Mouse (Mus musculus): ENCODE results near the gene Isca1. TPM values are rescaled to one million over a fixed set of nuclear protein-coding genes. Genes with fewer than 3 reads are reported as not detected.
"Not testable (repeated sequence)": the region's sequence is repeated elsewhere in the genome, so short reads cannot be mapped to it uniquely, and the experiment has no call there.

Isca1 gene
- polyA plus RNA-seq, 1 experiment from 2014 or later: 120 TPM

DNA sequence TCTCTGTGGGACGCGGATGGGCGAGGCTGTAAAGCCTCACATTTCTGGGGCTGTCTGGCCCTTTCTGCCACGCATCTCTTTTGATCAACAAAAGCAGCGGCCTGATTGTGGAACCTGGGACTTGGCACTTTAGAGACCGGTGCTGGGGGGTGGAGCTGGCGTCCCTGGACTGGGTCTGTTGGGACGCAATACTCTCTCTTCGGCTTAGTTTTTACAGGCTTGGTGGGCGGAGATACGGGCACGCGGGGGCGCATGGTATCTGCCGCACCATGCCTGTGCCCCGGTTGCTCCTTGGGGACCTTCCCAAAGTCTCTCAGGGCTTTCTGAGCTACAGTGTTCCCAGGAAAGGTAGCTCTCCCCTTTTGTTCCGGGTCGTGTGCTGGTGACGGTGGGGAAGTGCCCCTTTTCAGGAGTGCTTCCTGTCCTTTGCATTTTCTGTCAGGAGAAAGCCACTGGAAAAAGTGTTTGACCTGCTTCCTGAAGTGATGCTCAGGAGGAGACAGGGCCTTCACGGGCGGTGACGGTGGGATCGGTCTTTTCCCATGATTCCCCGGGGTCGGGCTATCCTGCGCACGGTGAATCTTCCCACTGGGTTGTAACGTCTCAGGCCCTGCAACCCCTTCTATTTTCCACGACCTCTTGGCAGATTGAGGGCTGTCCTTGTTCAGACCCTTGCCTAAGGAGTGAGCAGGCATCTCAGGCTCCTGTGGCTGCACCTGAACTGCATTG is 43.3 kb downstream of the Isca1 start:
- Histone ChIP-seq H3K9me3 (replicated peaks) (no peaks in the 10 kb centered on the region), H3K9ac (no peak overlapping the region), H3K27ac (replicated peaks) (no peak overlapping the region), H3K36me3 (no peaks in the 10 kb centered on the region), H3K4me1 (0 out of 2 replicates have a peak, but pooled peaks cover 3% of the 10 kb centered on the region), H3K4me3 (replicated peaks) (0 out of 2 replicates have a peak overlapping the region, but pooled peaks have one; percentile 2), H3K4me2 (replicated peaks) (peak overlapping the region; percentile 34), H3K27me3 (no peaks in the 10 kb centered on the region)
- no peak for ATAC-seq (ENCODE audit: insufficient number of reproducible peaks, low FRiP score, low TSS enrichment, low read depth)
- 34% methylated on average over 29 of the region's 29 CpGs for WGBS

DNA sequence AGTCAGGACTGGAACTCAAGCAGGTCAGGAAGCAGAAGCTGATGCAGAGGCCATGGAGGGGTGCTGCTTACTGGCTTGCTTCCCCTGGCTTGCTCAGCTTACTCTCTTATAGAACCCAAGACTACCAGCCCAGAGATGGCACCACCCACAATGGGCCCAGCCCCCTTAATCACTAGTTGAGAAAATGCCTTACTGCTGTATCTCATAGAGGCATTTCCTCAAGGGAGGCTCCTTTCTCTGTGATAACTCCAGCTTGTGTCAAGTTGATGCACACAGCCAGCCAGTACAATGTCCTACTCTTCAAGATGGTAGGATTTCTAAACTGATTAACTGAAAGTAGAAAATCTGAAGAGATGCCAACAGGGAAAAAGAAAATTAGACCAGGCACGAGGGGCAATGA is 47.5 kb downstream of the Isca1 start:
- not testable (repeated sequence) for H3K4me3 ChIP-seq (replicated peaks); H3K27ac ChIP-seq (replicated peaks); H3K36me3 ChIP-seq; H3K9me3 ChIP-seq (replicated peaks); H3K9ac ChIP-seq; H3K4me1 ChIP-seq; H3K4me2 ChIP-seq (replicated peaks); H3K27me3 ChIP-seq; ATAC-seq (ENCODE audit: insufficient number of reproducible peaks, low FRiP score, low TSS enrichment, low read depth)
- 78% methylated on average over 1 of the region's 1 CpGs for WGBS

DNA sequence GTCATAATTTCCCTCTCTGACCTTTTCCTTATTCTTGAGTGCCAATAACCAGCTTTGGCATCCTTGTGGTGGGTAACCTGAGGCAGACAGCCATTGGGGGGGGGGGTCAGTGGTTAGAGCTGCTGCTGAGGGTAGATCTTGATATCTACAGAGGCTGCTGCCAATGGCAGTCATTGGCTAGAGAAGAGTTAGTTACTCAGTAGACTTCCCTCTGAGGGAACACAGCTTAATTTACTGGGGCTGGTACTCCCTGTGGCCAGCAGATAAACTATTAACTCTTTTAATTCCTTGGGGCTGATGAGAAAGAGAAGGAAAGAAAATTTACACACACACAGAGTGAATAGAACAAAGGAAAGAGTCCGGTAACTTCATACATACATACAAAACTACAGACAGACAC is 50.1 kb downstream of the Isca1 start:
- H3K27ac ChIP-seq (replicated peaks): peak overlapping the region; percentile 17; the same call in 1 of the 2 replicates

DNA sequence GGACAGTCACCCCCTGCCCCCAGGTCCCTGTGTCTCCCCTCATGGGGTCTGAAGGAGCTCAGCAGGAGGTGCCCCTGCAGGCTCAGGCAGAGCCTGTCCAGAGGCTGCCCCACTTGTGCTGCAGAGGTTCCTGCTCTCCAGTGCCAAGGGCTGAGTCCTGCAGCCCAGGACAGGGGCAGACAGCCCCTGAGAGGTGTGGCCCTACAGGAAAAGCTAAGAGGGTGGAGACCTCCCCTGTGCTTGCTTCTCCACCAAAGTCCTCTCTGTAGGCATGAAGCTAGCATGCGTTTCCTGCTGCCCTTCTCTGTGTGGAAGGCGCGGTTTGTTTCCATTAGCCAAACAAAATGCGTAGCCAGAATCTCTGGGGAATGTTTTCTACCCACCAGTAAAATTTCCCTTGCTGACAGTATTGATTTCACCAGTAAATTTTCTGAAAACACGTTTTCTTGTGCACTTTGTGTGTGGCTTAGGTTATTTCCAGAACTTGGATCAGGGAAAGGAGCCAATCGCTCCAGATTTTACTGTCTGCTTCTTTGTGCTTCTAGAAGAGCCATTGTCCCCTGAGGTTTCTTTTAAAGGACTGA is 50.7 kb downstream of the Isca1 start:
- not testable (repeated sequence) for H3K27me3 ChIP-seq; H3K4me2 ChIP-seq (replicated peaks); H3K4me1 ChIP-seq; H3K4me3 ChIP-seq (replicated peaks); H3K9me3 ChIP-seq (replicated peaks); ATAC-seq (ENCODE audit: insufficient number of reproducible peaks, low FRiP score, low TSS enrichment, low read depth); H3K9ac ChIP-seq; H3K36me3 ChIP-seq
- 16% methylated on average over 6 of the region's 6 CpGs for WGBS
- H3K27ac ChIP-seq (replicated peaks): peak overlapping the region; percentile 17

More for the DNA sequence above, 50.1 kb downstream of the Isca1 start:
- H3K9ac ChIP-seq: no peak overlapping the region
- H3K9me3 ChIP-seq (replicated peaks): no peaks in the 10 kb centered on the region
- H3K4me3 ChIP-seq (replicated peaks): no peak overlapping the region
- H3K36me3 ChIP-seq: no peaks in the 10 kb centered on the region
- H3K4me2 ChIP-seq (replicated peaks): no peak overlapping the region
- peaks cover 8% of the 10 kb centered on the region; the same call in 1 of the 2 replicates for H3K4me1 ChIP-seq
- no peaks in the 10 kb centered on the region for H3K27me3 ChIP-seq
- ATAC-seq (ENCODE audit: insufficient number of reproducible peaks, low FRiP score, low TSS enrichment, low read depth): 0 out of 2 replicates have a peak, but pooled peaks have one; percentile 40
- 75% methylated on average over 1 of the region's 1 CpGs for WGBS

DNA sequence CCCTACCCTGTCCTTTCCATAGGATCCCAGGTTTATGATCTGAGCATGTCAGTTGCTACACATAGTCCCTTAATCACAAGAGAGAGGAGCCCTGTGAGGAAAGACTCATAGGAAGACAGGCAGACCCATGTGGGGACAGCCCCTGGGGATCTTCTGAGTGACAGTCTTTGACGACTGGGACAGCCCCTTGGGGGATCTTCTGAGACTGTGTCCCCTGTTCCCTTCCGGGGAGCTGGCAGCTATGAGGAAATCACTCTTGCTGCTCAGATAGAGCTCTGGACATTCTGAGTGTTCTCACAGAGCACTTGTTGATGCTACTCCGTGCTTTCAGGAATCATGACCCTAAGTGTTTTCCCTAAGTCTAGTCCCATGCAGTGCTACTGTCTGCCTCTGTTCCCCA is 55.9 kb downstream of the Isca1 start:
- Histone ChIP-seq H3K4me2 (replicated peaks) (no peak overlapping the region), H3K4me1 (no peaks in the 10 kb centered on the region), H3K4me3 (replicated peaks) (no peak overlapping the region), H3K9ac (no peak overlapping the region), H3K27ac (replicated peaks) (no peak overlapping the region), H3K36me3 (no peaks in the 10 kb centered on the region), H3K9me3 (replicated peaks) (no peaks in the 10 kb centered on the region), H3K27me3 (no peaks in the 10 kb centered on the region)
- 26% methylated on average over 3 of the region's 3 CpGs for WGBS
- no peak for ATAC-seq (ENCODE audit: insufficient number of reproducible peaks, low FRiP score, low TSS enrichment, low read depth)

DNA sequence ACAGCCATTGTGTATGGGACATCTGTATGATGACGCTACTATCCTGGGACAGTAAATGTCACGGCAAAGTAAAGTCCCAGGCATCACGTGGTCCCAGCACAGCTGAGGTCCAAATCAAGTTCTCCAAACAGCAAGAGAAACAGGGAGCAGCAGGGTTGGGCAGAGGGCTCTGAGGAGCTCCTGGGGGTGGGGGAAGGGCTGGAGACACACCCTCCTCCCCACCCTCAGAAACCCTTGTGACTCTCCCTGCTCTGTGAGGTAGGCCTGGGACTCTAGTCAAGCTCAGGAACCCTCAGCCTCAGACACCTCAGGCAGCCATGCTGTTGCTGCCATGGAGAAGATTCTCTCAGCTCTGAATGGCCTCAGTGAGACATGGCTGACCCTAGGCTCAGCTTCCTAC is 57.6 kb downstream of the Isca1 start, which contains the start of gene Spata31d1b:
Spata31d1b (plus strand) TSS at position 301 of the 400 bp plus-strand sequence.
- not testable (repeated sequence) for H3K36me3 ChIP-seq; H3K27ac ChIP-seq (replicated peaks); H3K9ac ChIP-seq; ATAC-seq (ENCODE audit: insufficient number of reproducible peaks, low FRiP score, low TSS enrichment, low read depth); H3K4me1 ChIP-seq; H3K4me2 ChIP-seq (replicated peaks); H3K9me3 ChIP-seq (replicated peaks); H3K27me3 ChIP-seq; H3K4me3 ChIP-seq (replicated peaks)
- 48% methylated on average over 3 of the region's 3 CpGs for WGBS

DNA sequence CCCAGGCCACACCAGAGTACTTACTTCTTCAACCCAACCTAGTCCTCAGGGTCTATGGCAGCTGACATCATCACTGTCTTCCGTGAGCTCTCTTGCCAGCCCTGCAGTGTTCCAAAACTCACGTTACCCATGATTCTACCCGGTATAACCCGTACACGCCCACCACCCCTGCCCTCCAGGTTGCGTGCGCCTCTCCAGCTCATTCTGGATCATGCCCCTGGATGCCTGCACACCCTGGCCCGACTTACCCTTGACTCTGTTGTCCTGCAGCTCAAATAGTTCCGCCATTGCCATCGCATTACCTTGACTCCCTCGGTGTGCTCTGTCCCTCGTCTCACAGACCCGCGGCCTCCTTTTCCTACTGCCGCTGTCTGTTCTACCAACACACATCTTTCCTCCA is 59.4 kb downstream of the Isca1 start, which contains the start of gene Spata31d1a:
Spata31d1a (minus strand) TSS at position 101 of the 400 bp plus-strand sequence.
- no peaks in the 10 kb centered on the region for H3K27me3 ChIP-seq
- no peak within 1 kb of the TSS for H3K4me2 ChIP-seq (replicated peaks)
- no peak within 1 kb of the TSS for H3K27ac ChIP-seq (replicated peaks)
- H3K4me1 ChIP-seq: no peaks in the 10 kb centered on the region
- H3K4me3 ChIP-seq (replicated peaks): no peak within 1 kb of the TSS
- ATAC-seq (ENCODE audit: insufficient number of reproducible peaks, low FRiP score, low TSS enrichment, low read depth): no peak
- H3K9me3 ChIP-seq (replicated peaks): no peaks in the 10 kb centered on the region
- 90% methylated on average over 15 of the region's 15 CpGs for WGBS
- H3K9ac ChIP-seq: no peak within 1 kb of the TSS
- H3K36me3 ChIP-seq: no peaks in the 10 kb centered on the region

Other genes starting within 250 kb of the Isca1 start
- 16.3 and 20.4 TPM in 2 replicates for gene Agtpbp1, start 184.6 kb downstream of the Isca1 start, polyA plus RNA-seq (2015; fragmentation: Nextera tagmentation; extraction: Ambion mirVana)
- gene Naa35, start 184.6 kb downstream of the Isca1 start, polyA plus RNA-seq (2015; fragmentation: Nextera tagmentation; extraction: Ambion mirVana): 74.7 and 92.9 TPM in 2 replicates
- gene Golm1, start 94.0 kb downstream of the Isca1 start, polyA plus RNA-seq (2015; fragmentation: Nextera tagmentation; extraction: Ambion mirVana): 36.5 and 38.0 TPM in 2 replicates
- not detected in 2 replicates for gene 4921517D22Rik, start 75.7 kb downstream of the Isca1 start, polyA plus RNA-seq (2015; fragmentation: Nextera tagmentation; extraction: Ambion mirVana)
- 0.07 TPM in 1 of 2 replicates, not detected in the other for gene Spata31d1a, start 59.5 kb downstream of the Isca1 start, polyA plus RNA-seq (2015; fragmentation: Nextera tagmentation; extraction: Ambion mirVana)
- gene Spata31d1b, start 57.5 kb downstream of the Isca1 start, polyA plus RNA-seq (2015; fragmentation: Nextera tagmentation; extraction: Ambion mirVana): 0.08 TPM in 1 of 2 replicates, not detected in the other
- not detected in 2 replicates for gene Spata31d1d, start 38.1 kb downstream of the Isca1 start, polyA plus RNA-seq (2015; fragmentation: Nextera tagmentation; extraction: Ambion mirVana)
- not detected in 2 replicates for gene 1700014D04Rik, start 23.1 kb downstream of the Isca1 start, polyA plus RNA-seq (2015; fragmentation: Nextera tagmentation; extraction: Ambion mirVana)
- gene Gm49354, start 12.4 kb upstream of the Isca1 start, polyA plus RNA-seq (2015; fragmentation: Nextera tagmentation; extraction: Ambion mirVana): not detected in 2 replicates
- gene Tut7, start 53.3 kb upstream of the Isca1 start, polyA plus RNA-seq (2015; fragmentation: Nextera tagmentation; extraction: Ambion mirVana): 49.7 and 52.8 TPM in 2 replicates

Measured in embryonic facial prominence, embryonic 15.5 days (tissue).